Mouse (Mus musculus) intestine, postnatal 0 days (tissue): ENCODE results near the gene Cacna2d2. TPM values are rescaled to one million over a fixed set of nuclear protein-coding genes. Genes with fewer than 3 reads are reported as not detected.

Experiments used
- ATAC-seq: fragments of 200-750 bp; cut with Nextera tagmentation; 2 replicates; pipeline ENCODE4 v1.8.0; 2017; ENCODE audit warnings: mild to moderate bottlenecking, moderate TSS enrichment, moderate library complexity
- H3K27ac ChIP-seq: fragments of 300-500 bp; sonication (generic); 2 replicates; pipeline ENCODE4 v1.5.1; 2014; ENCODE audit warnings: mild to moderate bottlenecking, low read depth, low read length, moderate library complexity
- H3K27me3 ChIP-seq: fragments of 300-500 bp; sonication (generic); replicated peaks from 2 replicates; pipeline ENCODE4 v1.6.1; 2014; ENCODE audit warnings: low read length, mixed read lengths; ENCODE audit not compliant: control insufficient read depth, insufficient read depth
- H3K36me3 ChIP-seq: fragments of 300-500 bp; sonication (generic); 2 replicates; pipeline ENCODE4 v1.6.1; 2014; ENCODE audit warnings: mild to moderate bottlenecking, moderate library complexity; ENCODE audit not compliant: control insufficient read depth, insufficient read depth
- H3K4me1 ChIP-seq: fragments of 300-500 bp; sonication (generic); replicated peaks from 2 replicates; pipeline ENCODE4 v1.6.1; 2014; ENCODE audit warnings: antibody characterized with exemption, low read length, mixed read lengths; ENCODE audit not compliant: control insufficient read depth, insufficient read depth
- H3K4me2 ChIP-seq: fragments of 300-500 bp; sonication (generic); replicated peaks from 2 replicates; pipeline ENCODE4 v1.6.1; 2014; ENCODE audit warnings: low read depth, mild to moderate bottlenecking, moderate library complexity
- H3K4me3 ChIP-seq: fragments of 300-500 bp; sonication (generic); 2 replicates; pipeline ENCODE4 v1.5.1; 2014; ENCODE audit warnings: low read depth, low read length
- H3K9ac ChIP-seq: fragments of 300-500 bp; sonication (generic); 2 replicates; pipeline ENCODE4 v1.6.1; 2014; ENCODE audit warnings: mild to moderate bottlenecking, low read depth, low read length
- H3K9me3 ChIP-seq: fragments of 300-500 bp; sonication (generic); 2 replicates; pipeline ENCODE4 v1.6.1; 2016; ENCODE audit warnings: mixed run types; ENCODE audit not compliant: control insufficient read depth
- CTCF ChIP-seq: sonication (generic); IDR thresholded peaks from 2 replicates; pipeline ENCODE4 v1.5.1; 2016; ENCODE audit warnings: low read depth, mild to moderate bottlenecking, control low read depth, antibody characterized with exemption, moderate library complexity
- WGBS: fragments of 180-500 bp; shearing (Covaris S2); extraction: QIAGEN DNeasy Blood & Tissue Kit; methylation state at CpG from one replicate; pipeline ENCODE4 v1.1.7; 2014; 5-methylcytosine and 5-hydroxymethylcytosine counted together
- polyA plus RNA-seq: library from polyadenylated mRNA; unstranded; fragments of >200 nt; fragmentation: Nextera tagmentation; extraction: Ambion mirVana; gene quantifications from 2 replicates; pipeline ENCODE4 v1.2.1, GENCODE M21; 2015

Gene Cacna2d2
- polyA plus RNA-seq, 1 experiment from 2014 or later, result 0.22 TPM

DNA sequence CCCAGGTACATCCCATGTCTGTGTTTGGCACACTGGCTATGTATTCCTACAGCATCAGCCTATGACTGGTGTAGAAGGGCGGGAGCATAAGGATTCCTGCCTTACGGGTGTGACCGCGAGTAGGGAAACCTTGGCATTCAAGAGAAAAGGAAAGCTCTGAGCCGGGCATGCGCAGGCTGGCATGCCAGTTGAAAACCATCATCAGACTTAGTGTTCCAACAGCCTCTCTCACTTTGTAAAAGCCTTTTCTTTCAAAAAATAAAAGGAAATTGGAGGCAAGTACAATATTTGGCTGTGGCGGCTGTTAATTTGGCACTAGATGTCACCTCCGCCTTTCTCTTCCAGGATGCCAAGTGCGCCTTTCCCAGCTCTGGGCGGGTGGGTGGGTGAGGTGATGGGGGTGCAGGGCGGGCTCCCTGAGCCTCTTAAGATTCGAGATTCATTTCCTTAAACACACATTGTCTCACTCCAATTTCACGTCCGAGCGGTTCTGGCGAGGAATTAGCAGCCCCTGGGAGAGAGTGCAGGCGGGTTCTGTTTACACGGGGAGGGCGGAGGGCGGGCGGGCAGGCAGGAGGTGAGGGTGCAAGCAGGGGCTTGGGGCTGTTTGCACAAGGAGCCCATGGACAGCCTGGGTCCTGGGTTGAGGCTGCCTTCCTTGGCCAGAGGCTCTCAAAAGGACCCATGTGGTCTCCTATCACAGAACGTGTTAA lies 49.5 kb downstream of the Cacna2d2 start:
- no peak overlapping the region for H3K9ac ChIP-seq
- no peaks in the 10 kb centered on the region for H3K9me3 ChIP-seq
- H3K4me2 ChIP-seq, result no peak overlapping the region
- no peaks in the 10 kb centered on the region for H3K4me1 ChIP-seq
- no peak overlapping the region for H3K27ac ChIP-seq
- no peak for ATAC-seq
- TF ChIP-seq CTCF, result no peak
- no peak overlapping the region for H3K4me3 ChIP-seq
- H3K36me3 ChIP-seq, result no peaks in the 10 kb centered on the region
- 21% methylated on average over 22 of the region's 22 CpGs for WGBS
- 0 out of 2 replicates have a peak, but pooled peaks cover 4% of the 10 kb centered on the region for H3K27me3 ChIP-seq

DNA sequence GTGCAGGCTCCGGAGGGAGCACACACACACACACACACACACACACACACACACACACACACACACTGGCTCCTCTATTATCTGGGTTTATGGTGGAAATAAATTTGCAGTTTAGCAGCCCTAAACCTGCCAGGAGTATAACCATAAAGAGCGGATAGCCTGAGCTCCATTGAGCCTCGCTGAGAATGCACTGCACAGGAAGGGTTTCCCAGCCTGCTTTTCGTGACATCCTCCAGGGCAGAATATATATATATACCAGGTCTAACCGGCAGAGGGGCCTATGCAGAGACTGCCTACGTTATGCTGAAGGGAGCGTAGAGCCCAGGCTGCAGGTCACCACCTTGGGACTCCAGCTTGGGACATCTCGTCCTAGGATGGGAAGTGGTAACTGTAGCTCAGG lies 52.0 kb downstream of the Cacna2d2 start:
- no peak for ATAC-seq
- 55% methylated on average over 8 of the region's 8 CpGs for WGBS
- no peak for TF ChIP-seq CTCF

DNA sequence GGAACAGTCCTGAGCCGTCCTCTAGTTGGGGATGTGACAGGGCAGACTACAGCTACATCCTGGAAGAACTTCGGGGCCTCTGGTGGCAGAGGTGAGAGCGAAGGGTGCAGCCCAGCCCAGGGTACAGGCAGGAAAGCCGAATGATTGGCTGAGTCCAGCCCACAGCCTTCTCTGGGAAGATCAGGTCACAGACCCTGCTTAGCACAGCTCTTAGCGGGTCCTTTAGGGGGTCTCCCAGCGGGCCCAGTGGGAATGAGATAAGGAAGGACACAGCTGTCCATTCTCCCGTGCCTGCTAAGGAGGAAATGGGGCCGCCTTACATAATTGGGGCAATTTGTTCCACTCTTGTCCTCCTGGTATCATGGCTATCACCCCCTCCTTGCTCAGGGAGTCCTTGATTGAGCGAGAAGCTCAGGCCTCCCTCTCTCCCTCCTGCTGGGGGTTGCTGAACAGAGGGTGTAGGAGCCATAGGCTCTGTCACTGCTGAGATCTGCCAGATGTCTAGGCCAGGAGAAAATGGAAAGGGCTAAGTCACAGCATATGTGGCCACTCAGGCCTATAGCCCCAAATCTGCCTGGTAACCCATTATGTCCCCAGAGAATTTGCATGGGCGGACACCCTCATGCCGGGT lies 52.6 kb downstream of the Cacna2d2 start:
- H3K9ac ChIP-seq, result no peak overlapping the region
- no peak overlapping the region for H3K27ac ChIP-seq
- TF ChIP-seq CTCF, result no peak
- H3K4me2 ChIP-seq, result no peak overlapping the region
- no peaks in the 10 kb centered on the region for H3K9me3 ChIP-seq
- no peak for ATAC-seq
- 0 out of 2 replicates have a peak, but pooled peaks cover 4% of the 10 kb centered on the region for H3K27me3 ChIP-seq
- WGBS, result 42% methylated on average over 11 of the region's 11 CpGs
- H3K4me1 ChIP-seq, result no peaks in the 10 kb centered on the region
- no peaks in the 10 kb centered on the region for H3K36me3 ChIP-seq
- H3K4me3 ChIP-seq, result no peak overlapping the region

More for the DNA sequence above, 52.0 kb downstream of the Cacna2d2 start:
- H3K9me3 ChIP-seq, result no peaks in the 10 kb centered on the region
- no peak overlapping the region for H3K4me3 ChIP-seq
- H3K4me1 ChIP-seq, result no peaks in the 10 kb centered on the region
- H3K36me3 ChIP-seq, result no peaks in the 10 kb centered on the region
- H3K9ac ChIP-seq, result no peak overlapping the region
- 0 out of 2 replicates have a peak, but pooled peaks cover 4% of the 10 kb centered on the region for H3K27me3 ChIP-seq
- no peak overlapping the region for H3K4me2 ChIP-seq
- H3K27ac ChIP-seq, result no peak overlapping the region

DNA sequence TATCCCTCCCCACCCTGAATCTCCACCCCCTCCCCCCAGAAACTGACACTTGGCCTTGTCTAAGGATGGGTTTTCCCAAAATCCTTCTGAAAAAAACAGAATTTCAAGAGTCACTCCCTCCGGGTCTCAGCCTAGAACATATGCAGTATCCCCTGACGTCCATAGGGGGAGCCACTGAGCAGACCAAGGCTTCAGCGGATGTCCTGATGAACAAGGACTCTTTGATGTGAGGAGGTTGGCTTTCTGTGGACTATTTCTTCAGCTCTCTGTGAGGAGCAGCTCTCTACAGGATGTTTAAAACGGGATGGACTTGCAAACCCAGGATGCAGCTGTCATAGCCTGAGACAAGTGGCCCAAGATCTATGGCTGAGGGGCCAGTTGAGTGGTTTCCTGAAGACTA lies 53.1 kb downstream of the Cacna2d2 start:
- no peak for ATAC-seq
- H3K9me3 ChIP-seq, result no peaks in the 10 kb centered on the region
- no peak overlapping the region for H3K4me2 ChIP-seq
- H3K4me3 ChIP-seq, result no peak overlapping the region
- H3K27me3 ChIP-seq, result 0 out of 2 replicates have a peak, but pooled peaks cover 4% of the 10 kb centered on the region
- peak; percentile 74 for TF ChIP-seq CTCF
- no peak overlapping the region for H3K27ac ChIP-seq
- no peaks in the 10 kb centered on the region for H3K36me3 ChIP-seq
- H3K4me1 ChIP-seq, result no peaks in the 10 kb centered on the region
- WGBS, result 26% methylated on average over 4 of the region's 4 CpGs
- H3K9ac ChIP-seq, result no peak overlapping the region

DNA sequence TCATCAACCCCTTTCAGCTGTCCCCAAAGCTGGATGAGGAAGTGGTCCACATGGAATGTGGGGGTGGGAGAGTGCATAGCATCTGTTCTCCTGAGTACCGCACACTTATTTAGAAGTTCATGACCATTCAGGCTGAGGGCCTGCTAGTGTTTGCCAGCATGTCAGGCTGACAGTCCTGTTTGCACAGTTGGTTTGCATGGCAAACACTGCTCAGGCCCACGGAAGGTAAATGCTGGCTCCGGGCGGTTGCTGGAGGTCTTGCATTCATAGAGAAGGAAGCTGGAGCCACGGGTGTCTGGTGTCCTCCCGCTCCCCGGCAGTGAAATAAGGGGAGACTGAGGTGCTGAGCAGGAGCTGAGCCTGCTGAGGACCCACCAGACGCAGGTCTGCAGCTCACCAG lies 53.7 kb downstream of the Cacna2d2 start:
- ATAC-seq, result no peak
- H3K4me3 ChIP-seq, result no peak overlapping the region
- no peak overlapping the region for H3K4me2 ChIP-seq
- no peaks in the 10 kb centered on the region for H3K27me3 ChIP-seq
- no peaks in the 10 kb centered on the region for H3K36me3 ChIP-seq
- H3K4me1 ChIP-seq, result no peaks in the 10 kb centered on the region
- no peak overlapping the region for H3K27ac ChIP-seq
- TF ChIP-seq CTCF, result no peak
- no peaks in the 10 kb centered on the region for H3K9me3 ChIP-seq
- 48% methylated on average over 8 of the region's 8 CpGs for whole genome bisulfite sequencing
- H3K9ac ChIP-seq, result no peak overlapping the region

DNA sequence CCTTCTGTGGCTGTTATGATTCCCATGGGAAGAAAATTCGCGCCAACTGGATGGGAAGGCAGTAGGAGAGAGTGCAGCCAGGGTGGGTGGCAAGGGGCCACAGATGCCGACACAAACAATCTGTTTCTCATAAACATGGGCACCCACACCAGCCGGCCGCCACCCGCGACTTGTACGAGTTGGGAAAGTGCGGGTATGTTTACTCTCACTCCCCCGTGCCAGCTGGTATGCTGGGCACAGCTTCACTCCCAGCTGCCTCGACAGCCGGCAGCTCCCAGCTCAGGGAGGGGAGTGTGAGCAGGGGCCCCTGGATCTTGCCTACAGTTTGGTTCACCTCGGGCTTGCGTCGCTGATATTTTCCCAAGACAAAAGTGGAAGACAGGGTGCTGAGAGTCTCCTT lies 57.3 kb downstream of the Cacna2d2 start:
- H3K4me2 ChIP-seq, result no peak overlapping the region
- ATAC-seq, result no peak
- no peaks in the 10 kb centered on the region for H3K9me3 ChIP-seq
- no peak overlapping the region for H3K4me3 ChIP-seq
- H3K9ac ChIP-seq, result no peak overlapping the region
- H3K36me3 ChIP-seq, result no peaks in the 10 kb centered on the region
- no peak for TF ChIP-seq CTCF
- H3K27me3 ChIP-seq, result no peaks in the 10 kb centered on the region
- H3K27ac ChIP-seq, result no peak overlapping the region
- H3K4me1 ChIP-seq, result no peaks in the 10 kb centered on the region
- 64% methylated on average over 15 of the region's 15 CpGs for WGBS
